Mouse (Mus musculus): ENCODE data around the gene Bap1. TPM values are rescaled to one million over a fixed set of nuclear protein-coding genes. Genes with fewer than 3 reads are reported as not detected.

Gene Bap1
- polyA plus RNA-seq, 1 experiment = 140 TPM

- Histone ChIP-seq H3K27ac (ENCODE audit: insufficient read depth, low read length) (no peak overlapping the region), H3K4me1 (ENCODE audit: control insufficient read depth, insufficient read depth, low read length) (peaks cover 4% of the 10 kb centered on the region; the same call in 1 of the 2 replicates), H3K4me3 (ENCODE audit: insufficient read depth, low read length) (no peak overlapping the region)
- TF ChIP-seq CTCF (IDR thresholded peaks at IDR 0.05; ENCODE audit: extremely low read depth, insufficient read depth, low read length) = no peak
Observed at GRCm38 (mm10) chr14:31211854-31212253, 39.4 kb upstream of the Bap1 start.

- TF ChIP-seq POLR2A (IDR thresholded peaks at IDR 0.05; ENCODE audit: extremely low read depth, insufficient read depth, low read length) (no peak), CTCF (IDR thresholded peaks at IDR 0.05; ENCODE audit: extremely low read depth, insufficient read depth, low read length) (no peak)
- Histone ChIP-seq H3K4me1 (ENCODE audit: control insufficient read depth, insufficient read depth, low read length) (peaks cover under 1% of the 10 kb centered on the region; the same call in 1 of the 2 replicates), H3K4me3 (ENCODE audit: insufficient read depth, low read length) (no peak overlapping the region), H3K27ac (ENCODE audit: insufficient read depth, low read length) (no peak overlapping the region)
Observed at GRCm38 (mm10) chr14:31212499-31212898, 38.8 kb upstream of the Bap1 start.

GRCm38 (mm10) chr14:31213868-31214267 lies 37.4 kb upstream of the Bap1 start:
- Histone ChIP-seq H3K4me1 (ENCODE audit: control insufficient read depth, insufficient read depth, low read length) (no peaks in the 10 kb centered on the region), H3K4me3 (ENCODE audit: insufficient read depth, low read length) (no peak overlapping the region), H3K27ac (ENCODE audit: insufficient read depth, low read length) (no peak overlapping the region)
- no peak for TF ChIP-seq POLR2A (IDR thresholded peaks at IDR 0.05; ENCODE audit: extremely low read depth, insufficient read depth, low read length)
- no peak for TF ChIP-seq CTCF (IDR thresholded peaks at IDR 0.05; ENCODE audit: extremely low read depth, insufficient read depth, low read length)

- no peak overlapping the region for H3K27ac ChIP-seq (ENCODE audit: insufficient read depth, low read length)
- TF ChIP-seq POLR2A (IDR thresholded peaks at IDR 0.05; ENCODE audit: extremely low read depth, insufficient read depth, low read length) = no peak
- no peak for TF ChIP-seq CTCF (IDR thresholded peaks at IDR 0.05; ENCODE audit: extremely low read depth, insufficient read depth, low read length)
- no peaks in the 10 kb centered on the region for H3K4me1 ChIP-seq (ENCODE audit: control insufficient read depth, insufficient read depth, low read length)
- no peak overlapping the region for H3K4me3 ChIP-seq (ENCODE audit: insufficient read depth, low read length)
Observed at GRCm38 (mm10) chr14:31214684-31215083, 36.6 kb upstream of the Bap1 start.

GRCm38 (mm10) chr14:31215157-31216002 lies 35.9 kb upstream of the Bap1 start:
- TF ChIP-seq POLR2A (IDR thresholded peaks at IDR 0.05; ENCODE audit: extremely low read depth, insufficient read depth, low read length) = no peak
- peak; percentile 90 for TF ChIP-seq CTCF (IDR thresholded peaks at IDR 0.05; ENCODE audit: extremely low read depth, insufficient read depth, low read length)
- H3K4me3 ChIP-seq (ENCODE audit: insufficient read depth, low read length) = no peak overlapping the region
- no peak overlapping the region for H3K27ac ChIP-seq (ENCODE audit: insufficient read depth, low read length)
- no peaks in the 10 kb centered on the region for H3K4me1 ChIP-seq (ENCODE audit: control insufficient read depth, insufficient read depth, low read length)

- TF ChIP-seq CTCF (IDR thresholded peaks at IDR 0.05; ENCODE audit: extremely low read depth, insufficient read depth, low read length) = no peak
- TF ChIP-seq POLR2A (IDR thresholded peaks at IDR 0.05; ENCODE audit: extremely low read depth, insufficient read depth, low read length) = no peak
- no peak within 1 kb of the TSS for H3K27ac ChIP-seq (ENCODE audit: insufficient read depth, low read length)
- H3K4me3 ChIP-seq (ENCODE audit: insufficient read depth, low read length) = no peak within 1 kb of the TSS
- no peaks in the 10 kb centered on the region for H3K4me1 ChIP-seq (ENCODE audit: control insufficient read depth, insufficient read depth, low read length)
Observed at GRCm38 (mm10) chr14:31216846-31217245, 34.4 kb upstream of the Bap1 start, which contains the start of gene Nisch. Gene Nisch (minus strand): TSS chr14:31216946.

- 0 out of 2 replicates have a peak, but pooled peaks have one; percentile 14 for TF ChIP-seq CTCF (IDR thresholded peaks at IDR 0.05; ENCODE audit: extremely low read depth, insufficient read depth, low read length)
- no peak for TF ChIP-seq POLR2A (IDR thresholded peaks at IDR 0.05; ENCODE audit: extremely low read depth, insufficient read depth, low read length)
- Histone ChIP-seq H3K4me3 (ENCODE audit: insufficient read depth, low read length) (no peak within 1 kb of the TSS), H3K4me1 (ENCODE audit: control insufficient read depth, insufficient read depth, low read length) (no peaks in the 10 kb centered on the region), H3K27ac (ENCODE audit: insufficient read depth, low read length) (no peak within 1 kb of the TSS)
Observed at GRCm38 (mm10) chr14:31217666-31218065, 33.6 kb upstream of the Bap1 start, which contains the start of gene Sema3g. Gene Sema3g (plus strand): TSS chr14:31217860.

GRCm38 (mm10) chr14:31226978-31227377 lies 24.3 kb upstream of the Bap1 start:
- Histone ChIP-seq H3K4me3 (ENCODE audit: insufficient read depth, low read length) (no peak overlapping the region), H3K4me1 (ENCODE audit: control insufficient read depth, insufficient read depth, low read length) (no peaks in the 10 kb centered on the region), H3K27ac (ENCODE audit: insufficient read depth, low read length) (no peak overlapping the region)
- TF ChIP-seq POLR2A (IDR thresholded peaks at IDR 0.05; ENCODE audit: extremely low read depth, insufficient read depth, low read length) (no peak), CTCF (IDR thresholded peaks at IDR 0.05; ENCODE audit: extremely low read depth, insufficient read depth, low read length) (no peak)

DNA sequence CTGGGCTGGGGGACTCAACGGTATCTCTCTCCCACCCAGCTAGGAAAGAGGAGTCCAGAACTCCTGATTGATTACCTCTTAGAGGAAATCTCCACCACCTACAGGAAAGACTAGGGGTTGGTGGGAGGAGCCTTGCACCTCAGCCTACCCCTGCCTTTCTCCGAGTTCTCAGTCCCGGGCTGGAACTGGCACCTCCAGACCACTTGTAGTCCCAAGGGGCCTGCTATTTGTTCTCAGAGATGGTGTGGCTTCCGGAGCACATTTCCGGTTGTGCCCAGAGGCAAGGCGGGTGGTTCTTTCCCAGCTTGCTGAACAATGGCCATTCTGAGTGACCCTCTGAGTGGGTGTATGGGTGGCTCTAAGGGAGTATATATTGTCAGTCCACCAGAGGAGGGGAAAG lies 23.0 kb upstream of the Bap1 start:
- H3K27ac ChIP-seq (ENCODE audit: insufficient read depth, low read length) = 0 out of 2 replicates have a peak overlapping the region, but pooled peaks have one; percentile 33
- TF ChIP-seq POLR2A (IDR thresholded peaks at IDR 0.05; ENCODE audit: extremely low read depth, insufficient read depth, low read length) (no peak), CTCF (IDR thresholded peaks at IDR 0.05; ENCODE audit: extremely low read depth, insufficient read depth, low read length) (no peak)

GRCm38 (mm10) chr14:31230442-31230841 lies 20.8 kb upstream of the Bap1 start:
- H3K27ac ChIP-seq (ENCODE audit: insufficient read depth, low read length) = no peak overlapping the region
- H3K4me3 ChIP-seq (ENCODE audit: insufficient read depth, low read length) = no peak overlapping the region
- no peaks in the 10 kb centered on the region for H3K4me1 ChIP-seq (ENCODE audit: control insufficient read depth, insufficient read depth, low read length)
- TF ChIP-seq CTCF (IDR thresholded peaks at IDR 0.05; ENCODE audit: extremely low read depth, insufficient read depth, low read length) (no peak), POLR2A (IDR thresholded peaks at IDR 0.05; ENCODE audit: extremely low read depth, insufficient read depth, low read length) (no peak)

More for the DNA sequence above, 23.0 kb upstream of the Bap1 start:
- no peak overlapping the region for H3K4me3 ChIP-seq (ENCODE audit: insufficient read depth, low read length)
- H3K4me1 ChIP-seq (ENCODE audit: control insufficient read depth, insufficient read depth, low read length) = no peaks in the 10 kb centered on the region

Measured in cortical plate, adult 2 months (tissue).